Mouse (Mus musculus): Measurements from ENCODE around the gene Foxl2.

- TF ChIP-seq TAL1 (IDR thresholded peaks at IDR 0.05; ENCODE audit: low read length) (no peak), GATA1 (IDR thresholded peaks at IDR 0.05; ENCODE audit: low read length) (no peak)
Measured at GRCm38 (mm10) chr9:98961591-98962477, 6.7 kb downstream of the Foxl2 start.

All from erythroblast, embryonic 14.5 days (primary cell).